Comparison of ENCODE assay signal across 9 mouse cellular contexts in genomic region chr6:91721215-91721701, GRCm38 (mm10). TPM values are rescaled to one million over a fixed set of nuclear protein-coding genes. Genes with fewer than 3 reads are reported as not detected.
DNase-seq lines count a peak whose midpoint lies in the region; ATAC-seq lines count a peak whose summit lies in the region.
"Had no signal": no experiment of that assay in that cellular context is flagged by ENCODE, and none has a peak within 500 bp of the region (broad histone marks: within the 10 kb centered on the region; RNA-seq: fewer than 3 reads in every experiment).

No protein-coding gene starts in this region.

- H3K27me3 ChIP-seq in embryonic facial prominence, embryonic 11.5 days (ENCODE audit: control insufficient read depth, insufficient read depth, low read length) = no peaks in the 10 kb centered on the region
- H3K27me3 ChIP-seq: intestine, embryonic 15.5 days had no signal

- WGBS in embryonic facial prominence, embryonic 11.5 days = 39% methylated on average over 11 of the region's 12 CpGs

- H3K9me3 ChIP-seq in embryonic facial prominence, embryonic 11.5 days (replicated peaks; ENCODE audit: control insufficient read depth, low read length) = no peaks in the 10 kb centered on the region
- H3K9me3 ChIP-seq: intestine, embryonic 15.5 days had no signal

- H3K4me1 ChIP-seq in embryonic facial prominence, embryonic 11.5 days (ENCODE audit: control insufficient read depth, insufficient read depth, low read length) = peaks cover 16% of the 10 kb centered on the region

- H3K36me3 ChIP-seq in embryonic facial prominence, embryonic 11.5 days (replicated peaks; ENCODE audit: control insufficient read depth, insufficient read depth, low read depth, low read length) = peaks cover 4% of the 10 kb centered on the region

- H3K27ac ChIP-seq in embryonic facial prominence, embryonic 11.5 days (replicated peaks; ENCODE audit: low read depth, low read length) = 0 out of 2 replicates have a peak overlapping the region, but pooled peaks have one; percentile 2
- H3K27ac ChIP-seq: intestine, embryonic 15.5 days had no signal

- H3K4me3 ChIP-seq in embryonic facial prominence, embryonic 11.5 days (ENCODE audit: low read depth, low read length) = no peak overlapping the region
- H3K4me3 ChIP-seq: intestine, embryonic 15.5 days had no signal

- no peak; the same call in 1 of the 2 replicates for ATAC-seq in embryonic facial prominence, embryonic 11.5 days (replicated peaks; ENCODE audit: insufficient number of reproducible peaks, low FRiP score, low TSS enrichment, low read depth)
- ATAC-seq: intestine, embryonic 15.5 days had no signal

- no peak overlapping the region for H3K4me2 ChIP-seq in embryonic facial prominence, embryonic 11.5 days (ENCODE audit: low read depth, low read length)
- H3K4me2 ChIP-seq: intestine, embryonic 15.5 days had no signal

- peak; percentile 64 for DNase-seq in embryo, embryonic 10 days (ENCODE audit: low spot score)
- DNase-seq in embryonic facial prominence, embryonic 11.5 days (ENCODE audit: low spot score) = no peak
- peak; percentile 64 for DNase-seq in heart, postnatal 4 days
- DNase-seq in lung, postnatal 10 days = peak; percentile 68
- no peak for DNase-seq in ovary, postnatal 14 days (ENCODE audit: low spot score)
- DNase-seq in left cerebral cortex, adult 11 months (ENCODE audit: low spot score) = no peak
- DNase-seq in frontal cortex, postnatal 10 days (ENCODE audit: low spot score in 2 of 2) = no peak
- DNase-seq: cerebellum, postnatal 25 days had no signal

- no peak overlapping the region for H3K9ac ChIP-seq in embryonic facial prominence, embryonic 11.5 days (replicated peaks; ENCODE audit: low read length)
- H3K9ac ChIP-seq: intestine, embryonic 15.5 days had no signal

RNA-seq across cellular contexts. Expression of gene Slc6a6, which starts 37.4 kb away (rescaled TPM):
- 35.3 and 40.6 TPM in 2 replicates for polyA plus RNA-seq in embryonic facial prominence, embryonic 11.5 days (2014; fragmentation: Nextera tagmentation; extraction: Ambion mirVana)
- 100 to 1,000 TPM; 142 to 158 TPM for total RNA-seq in heart, postnatal 4 days (2021)

Comparison
In these comparisons a context has a peak if more than half of its experiments do, and no peak if none do; other contexts are left out.
1. DNase-seq: peak in embryo, embryonic 10 days (single experiment), heart, postnatal 4 days (single experiment) and lung, postnatal 10 days (single experiment); none in embryonic facial prominence, embryonic 11.5 days (single experiment), ovary, postnatal 14 days (single experiment), left cerebral cortex, adult 11 months (single experiment) and frontal cortex, postnatal 10 days (0 of 2).